Mouse (Mus musculus) MEL (cell line): ENCODE measurements around the gene Gda. TPM values are rescaled to one million over a fixed set of nuclear protein-coding genes. Genes with fewer than 3 reads are reported as not detected.

Experiments used
- DNase-seq: peaks from one replicate; pipeline ENCODE4 v3.0.0; 2011; ENCODE audit warnings: low read depth, low spot score
- H3K27ac ChIP-seq: 2 replicates; pipeline ENCODE4 v1.5.1; 2012; ENCODE audit warnings: low read depth, mild to moderate bottlenecking, control low read depth, low read length, moderate library complexity; ENCODE audit not compliant: control insufficient read depth
- H3K27me3 ChIP-seq, 2 experiments: fragments of 150-350 bp in 1 of 2; sonication (generic) in 1 of 2; 2 replicates each; pipeline ENCODE4 v1.6.1; 2012; ENCODE audit warnings: low read length in 2 of 2, mild to moderate bottlenecking in 2 of 2, improper control_type of control experiment in 1 of 2, moderate library complexity in 1 of 2; ENCODE audit not compliant: insufficient read depth in 2 of 2, control insufficient read depth in 1 of 2
- H3K36me3 ChIP-seq, 2 experiments: 2 replicates each; pipeline ENCODE4 v1.6.1; 2012 to 2014; ENCODE audit warnings: low read length in 2 of 2, improper control_type of control experiment in 1 of 2, inconsistent platforms in 1 of 2, mild to moderate bottlenecking in 1 of 2; ENCODE audit not compliant: insufficient read depth in 2 of 2, control insufficient read depth in 1 of 2
- H3K4me1 ChIP-seq, 2 experiments: fragments of 150-350 bp in 1 of 2; sonication (generic) in 1 of 2; 2 replicates each; pipeline ENCODE4 v1.6.1; 2012; ENCODE audit warnings: low read length in 2 of 2, improper control_type of control experiment in 1 of 2, mild to moderate bottlenecking in 1 of 2; ENCODE audit not compliant: insufficient read depth in 2 of 2, control insufficient read depth in 1 of 2
- H3K4me3 ChIP-seq, 2 experiments: fragments of 150-350 bp in 1 of 2; sonication (generic) in 1 of 2; 2 replicates each; pipeline ENCODE4 v1.5.1; 2012; ENCODE audit warnings: low read depth in 2 of 2, low read length in 2 of 2, mild to moderate bottlenecking in 2 of 2, moderate library complexity in 2 of 2, control low read depth in 1 of 2, improper control_type of control experiment in 1 of 2; ENCODE audit not compliant: control insufficient read depth in 1 of 2, insufficient read depth in 1 of 2
- H3K79me2 ChIP-seq: 2 replicates; pipeline ENCODE4 v1.6.1; 2012; ENCODE audit warnings: mild to moderate bottlenecking, low read length, moderate library complexity; ENCODE audit not compliant: control insufficient read depth, poor library complexity, insufficient read depth
- H3K9ac ChIP-seq: 2 replicates; pipeline ENCODE4 v1.6.1; 2012; ENCODE audit warnings: low read depth, mild to moderate bottlenecking, control low read depth, low read length, moderate library complexity; ENCODE audit not compliant: control insufficient read depth, poor library complexity, severe bottlenecking
- H3K9me3 ChIP-seq: fragments of 150-350 bp; sonication (generic); replicated peaks from 2 replicates; pipeline ENCODE4 v1.6.1; 2012; ENCODE audit warnings: mild to moderate bottlenecking, low read length, improper control_type of control experiment, moderate library complexity; ENCODE audit not compliant: insufficient read depth
- E2F4 ChIP-seq: IDR thresholded peaks from 2 replicates; pipeline ENCODE4 v1.6.1; 2011; ENCODE audit warnings: low read depth, low read length, improper control_type of control experiment, borderline replicate concordance
- ELF1 ChIP-seq: IDR thresholded peaks from 2 replicates; pipeline ENCODE4 v1.6.1; 2014; ENCODE audit warnings: low read depth, mild to moderate bottlenecking, inconsistent platforms, low read length, improper control_type of control experiment, moderate library complexity
- ETS1 ChIP-seq: IDR thresholded peaks from 2 replicates; pipeline ENCODE4 v1.6.1; 2012; ENCODE audit warnings: low read depth, mild to moderate bottlenecking, inconsistent platforms, low read length, improper control_type of control experiment, moderate library complexity
- GATA1 ChIP-seq: IDR thresholded peaks from 2 replicates; pipeline ENCODE4 v1.6.1; 2011; ENCODE audit warnings: low read depth, low read length, improper control_type of control experiment
- MAFK ChIP-seq: IDR thresholded peaks from 2 replicates; pipeline ENCODE4 v1.6.1; 2011; ENCODE audit warnings: low read depth, mild to moderate bottlenecking, low read length, improper control_type of control experiment, borderline replicate concordance
- MYC ChIP-seq: IDR thresholded peaks from 2 replicates; pipeline ENCODE4 v1.6.1; 2011; ENCODE audit warnings: low read depth, mild to moderate bottlenecking, low read length, improper control_type of control experiment, moderate library complexity
- POLR2AphosphoS5 ChIP-seq: IDR thresholded peaks from 2 replicates; pipeline ENCODE4 v1.6.1; 2012; ENCODE audit warnings: low read depth, borderline replicate concordance, mild to moderate bottlenecking, inconsistent platforms, low read length, moderate library complexity, mixed read lengths
- SIN3A ChIP-seq: IDR thresholded peaks from 2 replicates; pipeline ENCODE4 v1.6.1; 2012; ENCODE audit warnings: low read length, improper control_type of control experiment, inconsistent platforms
- polyA plus RNA-seq, 2 experiments: library from polyadenylated mRNA; stranded (reverse) in 1 of 2; unstranded in 1 of 2; fragments of >175 nt in 1 of 2; fragments of >200 nt in 1 of 2; gene quantifications; 2 replicates each; pipeline versions ENCODE4 v1.2.1 to v1.2.4; 2012; ENCODE audit warnings: low replicate concordance in 2 of 2, low read depth in 1 of 2; ENCODE audit not compliant: insufficient read length in 2 of 2, insufficient read depth in 1 of 2, missing spikeins in 1 of 2
- total RNA-seq: library from RNA; depleted of rRNA; stranded (reverse); fragments of 300-350 nt; gene quantifications from 2 replicates; pipeline ENCODE4 v1.2.3, GENCODE M21; 2012

Gda gene
- total and polyA plus RNA-seq, 3 experiments = 0.38 to 2.9 TPM; not detected in 1

DNA sequence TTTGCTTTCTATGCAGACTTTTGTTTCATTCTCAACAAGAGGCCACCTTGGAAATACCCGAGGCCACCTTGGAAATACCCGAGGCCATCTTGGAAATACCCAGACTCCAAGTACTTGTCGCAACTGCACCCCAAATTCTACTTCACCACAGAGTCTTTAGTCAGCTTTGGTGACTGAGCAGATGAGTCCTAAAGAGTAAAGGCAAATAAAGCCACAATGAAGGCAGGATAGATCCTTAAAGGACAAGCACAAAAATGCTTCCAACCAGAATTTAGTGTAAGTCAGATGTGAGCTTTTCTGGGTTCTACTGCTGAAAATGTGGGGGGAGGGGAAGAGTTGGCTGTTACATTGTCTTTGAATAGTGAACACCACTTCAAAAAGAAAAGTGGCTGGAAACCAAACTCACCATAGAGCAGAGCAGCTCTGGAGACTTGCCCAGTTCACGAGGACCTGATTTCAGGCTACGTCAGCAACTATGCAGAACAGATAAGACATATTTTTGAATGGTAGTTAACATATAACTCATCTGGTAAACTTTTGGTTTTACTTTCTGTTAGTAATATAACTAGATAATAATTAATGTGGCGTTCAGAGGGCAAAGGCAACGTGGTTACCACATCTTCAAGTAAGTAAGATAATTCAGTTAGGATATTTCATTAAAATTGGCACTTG, 34.5 kb upstream of the Gda start:
- Histone ChIP-seq H3K4me1 (no peaks in the 10 kb centered on the region), H3K27ac (no peak overlapping the region), H3K79me2 (no peaks in the 10 kb centered on the region), H3K9ac (no peak overlapping the region), H3K4me3 (no peak overlapping the region), H3K36me3 (peaks cover 0 to 3% of the 10 kb centered on the region in 2 experiments; a peak in 2 of 4 replicates), H3K27me3 (no peaks in the 10 kb centered on the region), H3K9me3 (no peaks in the 10 kb centered on the region)
- DNase-seq = peak; percentile 19
- TF ChIP-seq SIN3A (no peak), ETS1 (peak; percentile 50; the same call in 1 of the 2 replicates)

DNA sequence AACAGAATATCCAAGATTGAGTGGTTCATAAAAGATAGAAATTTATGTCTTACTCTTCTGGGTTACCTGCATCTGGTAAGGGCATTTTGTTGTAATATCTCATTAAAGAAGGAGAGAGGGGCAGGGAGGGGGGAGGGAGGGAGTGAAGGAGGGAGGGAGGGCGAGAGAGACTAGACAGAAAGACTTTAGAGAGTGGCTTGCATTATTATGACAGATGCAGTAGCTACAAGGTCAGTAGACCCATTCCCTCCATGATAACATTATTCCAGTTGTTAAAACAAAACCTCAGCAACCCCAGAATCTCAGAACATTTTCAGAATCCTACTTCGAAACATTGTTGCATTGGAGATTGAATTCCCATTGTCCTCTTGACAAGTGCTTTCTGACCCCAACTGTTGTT, 33.9 kb upstream of the Gda start:
- Histone ChIP-seq H3K27ac (no peak overlapping the region), H3K36me3 (peaks cover 0 to 3% of the 10 kb centered on the region in 2 experiments; a peak in 2 of 4 replicates), H3K9ac (no peak overlapping the region), H3K27me3 (no peaks in the 10 kb centered on the region), H3K9me3 (no peaks in the 10 kb centered on the region), H3K79me2 (no peaks in the 10 kb centered on the region), H3K4me3 (no peak overlapping the region), H3K4me1 (no peaks in the 10 kb centered on the region)
- TF ChIP-seq MAFK = no peak
- no peak for TF ChIP-seq POLR2AphosphoS5
- no peak for TF ChIP-seq GATA1
- DNase-seq = no peak

DNA sequence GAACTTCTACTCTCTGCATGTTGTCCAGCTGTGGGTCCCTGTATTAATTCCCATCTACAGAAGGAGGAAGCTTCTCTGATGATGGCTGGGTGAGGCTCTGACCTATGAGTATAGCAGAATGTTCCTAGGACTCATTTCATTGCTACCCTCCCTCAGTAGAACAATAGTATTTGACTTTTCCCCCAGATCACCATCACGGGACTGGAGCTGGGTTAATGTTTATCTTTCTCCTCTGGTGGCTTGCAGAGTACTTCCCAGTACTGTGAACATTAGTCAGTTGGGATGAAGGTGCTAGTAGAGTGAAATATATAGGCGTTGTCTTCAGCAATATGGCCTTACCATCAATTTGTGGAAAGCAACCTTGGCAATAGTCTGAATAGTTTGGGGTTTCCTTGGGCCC, 31.5 kb upstream of the Gda start:
- Histone ChIP-seq H3K27me3 (no peaks in the 10 kb centered on the region), H3K4me1 (no peaks in the 10 kb centered on the region), H3K36me3 (no peaks in the 10 kb centered on the region; a peak in 1 of 4 replicates), H3K9ac (no peak overlapping the region), H3K4me3 (no peak overlapping the region), H3K27ac (no peak overlapping the region), H3K79me2 (no peaks in the 10 kb centered on the region), H3K9me3 (no peaks in the 10 kb centered on the region)
- DNase-seq = no peak
- TF ChIP-seq E2F4 (no peak), MYC (no peak), ELF1 (no peak)
